Mouse (Mus musculus) testis, postnatal 14 days (tissue): ENCODE measurements around the gene Pdap1.
"Not testable (repeated sequence)": the region's sequence is repeated elsewhere in the genome, so short reads cannot be mapped to it uniquely, and the experiment has no call there.

Source experiments
- DNase-seq: peaks from one replicate; pipeline ENCODE4 v3.0.0; 2021; ENCODE audit warnings: low spot score

The Pdap1 gene

DNA sequence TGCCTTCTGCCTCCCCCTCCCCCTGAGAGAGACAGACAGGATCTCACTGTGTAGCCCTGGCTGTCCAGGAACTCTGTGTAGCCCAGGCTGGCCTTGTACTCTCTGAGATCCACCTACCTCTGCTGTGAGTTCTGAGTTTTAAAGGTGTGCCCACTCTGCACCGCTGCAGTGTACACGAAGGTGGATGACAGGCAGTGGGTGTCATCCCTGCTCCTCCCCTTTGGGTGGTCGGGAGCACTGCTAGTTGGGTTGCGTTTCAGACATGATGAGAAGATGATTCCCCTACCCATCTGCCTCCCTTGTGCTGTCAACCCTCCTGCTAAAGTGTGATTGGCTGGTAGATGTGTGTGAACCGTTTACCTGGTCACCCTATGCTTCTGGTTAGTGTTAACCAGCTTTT is 21.6 kb downstream of the Pdap1 start:
- no peak for DNase-seq

DNA sequence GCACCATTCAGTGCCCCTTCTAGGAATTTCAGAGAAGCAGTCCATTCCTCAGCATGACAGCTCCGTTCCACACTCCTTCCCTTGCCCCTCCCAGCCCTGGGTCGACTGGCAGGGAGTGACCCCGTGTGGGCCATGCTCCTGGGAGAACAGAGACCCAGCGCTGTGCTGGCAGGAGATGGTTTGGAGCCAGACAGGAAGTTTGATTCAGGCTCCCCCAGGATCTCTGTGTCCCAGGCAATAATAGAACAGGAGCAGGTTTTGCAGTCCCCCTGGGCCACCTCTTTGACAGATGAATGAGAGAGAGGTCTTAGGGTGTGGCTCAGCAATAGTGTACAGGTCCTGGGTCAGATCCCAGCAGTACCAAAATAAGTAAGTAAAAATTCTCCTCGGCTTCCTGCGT is 22.0 kb downstream of the Pdap1 start:
- DNase-seq, result no peak

DNA sequence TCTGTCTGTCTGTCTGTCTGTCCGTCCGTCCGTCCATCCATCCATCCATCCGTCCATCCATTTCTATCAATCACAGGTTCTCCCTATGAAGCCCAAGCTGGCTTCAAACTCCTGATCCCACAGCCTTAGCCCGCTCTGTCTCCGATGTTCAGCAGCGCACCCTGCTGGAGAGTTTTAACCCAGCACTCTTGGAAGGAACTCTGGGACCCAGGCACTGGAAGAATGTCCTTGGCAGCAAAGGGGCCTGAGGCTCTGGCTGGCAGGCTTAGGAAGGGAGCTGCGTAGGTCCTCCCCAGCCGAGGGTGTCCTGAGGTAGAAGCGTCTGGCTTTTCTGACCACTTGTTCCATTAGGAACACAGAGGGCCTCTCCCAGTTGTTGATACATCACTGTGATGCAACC is 23.1 kb downstream of the Pdap1 start:
- peak; percentile 69 for DNase-seq

DNA sequence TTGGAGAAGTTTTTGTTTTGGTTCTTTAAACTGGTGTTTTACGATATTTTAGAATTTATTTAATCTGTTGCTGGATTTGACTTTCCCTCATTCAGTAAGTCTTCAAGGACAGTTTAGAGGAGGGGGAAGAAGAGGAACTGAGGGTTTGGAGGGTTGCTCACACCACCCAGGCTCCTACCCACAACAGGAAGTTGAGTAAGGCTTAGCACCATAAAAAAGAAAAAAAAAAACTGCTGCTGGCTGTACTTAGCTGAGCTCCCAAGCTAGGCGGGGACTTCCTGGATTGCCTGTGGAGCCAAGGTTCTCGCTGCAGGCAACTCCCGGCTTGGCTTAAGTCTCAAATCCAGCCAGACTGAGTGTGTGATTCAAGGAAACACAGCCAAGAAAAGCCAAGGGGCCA is 23.7 kb downstream of the Pdap1 start:
- peak; percentile 64 for DNase-seq

DNA sequence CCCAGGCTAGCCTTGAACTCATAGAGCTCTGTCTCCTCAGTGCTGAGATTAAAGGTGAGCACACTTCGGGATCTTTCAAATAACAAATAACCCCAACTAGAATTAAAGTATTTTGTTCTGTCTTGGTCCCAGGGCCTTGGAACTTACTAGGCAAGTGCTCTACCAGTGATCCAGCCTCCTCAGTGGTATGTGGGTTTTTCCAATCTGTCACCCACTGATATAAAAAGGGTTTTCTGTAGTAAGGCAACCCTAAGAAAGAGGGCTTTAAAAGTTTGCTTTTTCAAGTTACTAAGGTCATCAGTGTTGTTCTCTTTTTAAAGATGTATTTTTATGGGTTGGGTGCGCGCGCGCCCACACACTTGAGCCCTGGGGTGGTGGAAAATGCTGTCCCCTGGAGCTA is 24.3 kb downstream of the Pdap1 start:
- DNase-seq, result no peak

DNA sequence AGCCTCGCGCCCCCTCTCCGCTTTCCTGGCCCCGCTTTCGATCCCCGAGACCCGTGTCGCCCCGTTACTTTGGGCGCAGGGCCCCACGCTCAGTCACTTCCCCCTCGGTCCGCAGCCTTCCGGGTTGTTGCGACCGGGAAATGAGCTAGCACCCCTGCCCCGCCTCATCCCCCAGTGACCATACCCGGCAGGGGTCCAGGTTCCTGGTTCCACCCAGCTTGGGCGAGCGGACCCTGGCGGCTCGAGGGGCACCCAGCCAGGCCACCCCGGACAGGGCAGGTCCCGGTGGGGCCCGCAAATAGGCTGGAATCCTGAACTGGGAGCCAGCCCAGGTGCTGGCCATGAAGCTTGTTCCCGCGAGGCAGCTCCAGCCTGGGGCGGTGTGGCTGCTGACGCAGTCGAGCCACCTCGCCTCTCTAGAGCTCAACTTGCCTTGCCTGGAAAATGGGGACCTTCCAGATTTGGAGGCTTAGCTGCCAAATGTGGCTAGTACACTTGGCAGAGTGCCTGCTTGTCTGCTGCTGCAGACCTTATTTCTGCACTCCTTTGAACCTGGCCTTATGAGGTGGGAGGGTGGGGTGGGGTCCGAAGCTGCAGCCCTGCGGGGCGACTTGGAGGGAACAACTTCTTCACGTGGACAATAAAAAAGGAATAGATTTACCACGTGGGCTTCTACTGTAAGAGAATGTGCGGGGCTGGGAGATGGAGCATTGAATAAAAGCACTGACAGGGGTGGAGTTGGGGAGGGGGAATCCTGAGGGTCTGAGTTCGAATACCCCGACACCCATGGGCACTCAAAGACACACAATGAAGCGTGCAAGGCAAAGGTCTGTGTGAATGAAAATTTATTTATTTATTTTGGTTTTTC is 25.2 kb downstream of the Pdap1 start:
- peak; percentile 61 for DNase-seq

DNA sequence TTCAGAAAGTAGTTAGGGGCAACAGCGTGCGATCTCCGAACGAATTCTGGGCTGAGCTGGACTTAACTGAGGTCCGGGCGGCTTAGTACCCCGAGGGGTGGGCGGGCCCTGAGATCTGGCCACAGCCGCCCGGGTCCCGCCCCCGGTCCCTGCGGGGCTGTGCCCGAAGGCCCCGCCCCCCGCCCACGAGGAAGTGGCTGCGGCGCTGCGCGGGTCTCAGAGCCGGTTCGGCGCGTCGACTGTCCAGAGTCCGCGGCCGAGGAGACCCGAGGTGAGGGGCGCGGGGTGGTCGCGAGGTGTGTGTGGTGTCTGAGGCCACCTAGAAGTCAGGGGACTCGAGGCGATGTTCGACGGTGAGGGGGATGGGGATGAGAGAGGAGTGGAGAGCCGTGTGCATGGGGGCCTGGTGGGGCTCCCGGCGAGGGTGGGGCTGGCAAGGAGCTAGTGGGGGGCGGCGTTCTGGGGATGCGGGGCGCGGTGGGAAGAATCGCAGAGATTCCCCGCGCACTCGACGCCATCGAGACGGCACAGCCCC is 25.9 kb downstream of the Pdap1 start, which contains the start of gene Arpc1b:
Gene Arpc1b (plus strand): TSS at position 145 of the 535 bp plus-strand sequence.
- DNase-seq, result peak; percentile 76

DNA sequence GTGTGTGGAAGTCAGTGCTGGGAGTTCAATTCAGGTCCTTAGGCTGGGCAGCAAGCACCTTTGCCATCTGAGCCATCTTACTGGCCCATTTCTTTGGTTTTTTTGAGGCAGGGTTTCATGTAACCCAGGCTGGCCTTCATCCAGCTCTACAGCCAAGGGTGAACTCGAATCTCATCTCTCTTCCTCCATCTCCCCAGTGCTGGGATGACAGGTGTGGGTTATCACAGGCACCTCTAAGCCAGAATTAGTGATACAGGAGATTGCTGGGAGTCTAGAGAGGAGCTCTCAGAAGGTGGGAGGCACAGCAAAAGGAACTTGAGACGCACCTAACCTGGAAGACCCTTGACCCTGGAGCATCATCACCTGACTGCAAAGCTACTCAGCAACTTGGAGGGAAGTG is 26.6 kb downstream of the Pdap1 start:
- DNase-seq, result no peak

DNA sequence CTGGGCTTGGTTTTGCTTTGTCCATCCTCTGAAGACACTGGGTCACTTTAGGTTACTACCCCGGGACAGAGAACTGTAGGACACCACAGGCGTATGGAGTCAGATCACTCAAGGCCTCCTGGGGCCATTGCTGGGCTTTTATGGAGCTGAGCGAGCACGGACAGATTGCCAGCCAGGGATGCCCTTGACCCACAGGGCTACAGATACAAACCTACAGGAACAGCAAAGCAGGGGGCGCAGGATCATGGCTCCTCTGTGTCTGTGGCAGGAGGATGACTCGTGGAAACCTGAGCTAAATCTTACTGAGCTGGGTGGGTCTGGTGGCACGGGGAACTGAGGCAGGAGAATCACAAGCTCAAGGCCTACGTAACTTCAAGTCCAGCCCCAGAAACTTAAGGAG is 27.5 kb downstream of the Pdap1 start:
- no peak for DNase-seq

DNA sequence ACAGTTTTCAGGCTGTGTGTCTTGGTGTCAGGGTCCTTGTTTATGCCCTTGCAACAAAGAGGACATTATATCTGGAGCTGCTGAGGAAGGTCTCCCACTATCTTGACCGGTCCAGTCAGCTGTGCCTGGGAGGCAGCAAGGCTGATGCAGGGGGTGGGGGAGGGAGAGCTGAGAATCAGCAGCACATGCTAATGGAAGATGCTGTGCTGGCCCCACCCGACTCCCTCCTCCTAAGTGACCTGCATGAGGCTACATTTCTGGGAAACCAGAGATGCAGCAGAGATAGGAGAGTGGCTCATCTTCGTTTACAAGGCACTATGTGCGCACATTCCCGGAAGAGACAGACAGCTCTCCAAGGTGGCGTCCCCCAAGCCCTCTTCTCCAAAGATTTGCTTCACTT is 29.6 kb downstream of the Pdap1 start:
- DNase-seq, result no peak

DNA sequence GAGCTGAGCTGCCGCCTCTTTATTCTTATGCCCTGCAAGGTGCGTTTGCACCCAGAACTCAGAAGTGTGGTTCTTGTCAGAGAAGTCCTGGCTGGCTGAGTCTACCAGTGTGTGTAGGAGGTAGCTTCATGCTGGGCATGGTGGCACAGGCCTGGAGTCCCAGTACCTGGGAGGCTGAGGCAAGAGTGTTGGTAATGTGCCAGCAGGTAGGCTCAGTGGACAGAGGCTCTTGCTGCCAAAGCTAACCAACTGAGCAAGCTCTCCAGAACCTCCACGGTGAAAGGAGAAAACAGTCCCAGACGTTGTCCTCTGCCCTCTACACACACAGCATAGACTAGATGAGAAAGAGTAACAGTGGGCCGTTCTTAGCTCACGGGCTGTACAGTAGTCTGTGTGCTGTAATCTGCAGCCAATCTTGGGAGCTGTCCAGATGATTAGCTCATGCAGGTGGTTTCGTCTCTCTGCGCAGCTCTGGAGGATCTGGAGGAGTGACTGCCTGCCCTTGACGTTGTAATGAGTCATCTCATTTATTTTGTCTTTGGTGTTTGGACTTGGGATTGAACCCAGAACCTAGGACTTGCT is 34.3 kb downstream of the Pdap1 start:
- peak; percentile 60 for DNase-seq

DNA sequence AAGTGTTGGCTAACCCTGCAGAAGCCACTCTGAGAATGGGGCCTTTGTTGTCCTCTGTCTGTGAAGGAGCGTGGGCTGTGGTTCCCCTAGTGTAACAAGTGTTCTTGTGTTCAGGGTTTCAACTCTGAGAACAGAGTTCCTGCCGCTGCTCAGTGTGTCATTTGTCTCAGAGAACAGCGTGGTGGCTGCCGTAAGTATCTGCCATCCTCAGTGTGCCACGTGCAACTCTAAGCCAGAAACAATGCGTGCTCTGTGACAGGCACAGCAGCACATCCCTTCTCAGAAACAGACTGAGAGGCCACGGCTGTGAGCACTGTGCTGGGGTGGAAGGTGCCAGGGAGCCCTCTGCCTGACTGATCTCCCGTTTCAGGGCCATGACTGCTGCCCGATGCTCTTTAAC is 35.7 kb downstream of the Pdap1 start:
- peak; percentile 75 for DNase-seq

DNA sequence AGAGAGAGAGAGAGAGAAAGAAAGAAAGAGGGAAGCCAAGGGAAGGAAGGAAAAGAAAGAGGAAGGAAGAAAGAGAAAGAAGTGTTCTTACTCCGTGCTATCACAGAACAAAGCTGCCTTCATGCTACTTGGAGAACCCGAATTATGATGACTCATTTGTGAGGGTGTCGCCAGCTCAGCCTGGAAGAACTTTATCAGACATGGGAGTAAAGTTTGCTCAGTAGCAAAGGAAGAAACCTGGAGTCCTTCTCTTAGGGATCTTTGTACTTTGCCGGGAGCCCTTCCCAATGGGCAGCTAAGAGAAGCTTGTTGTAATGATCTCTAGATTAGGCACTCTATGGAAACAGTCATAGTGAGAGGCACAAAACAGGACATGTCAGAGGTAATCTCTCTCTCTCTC is 37.3 kb downstream of the Pdap1 start:
- peak; percentile 53 for DNase-seq

DNA sequence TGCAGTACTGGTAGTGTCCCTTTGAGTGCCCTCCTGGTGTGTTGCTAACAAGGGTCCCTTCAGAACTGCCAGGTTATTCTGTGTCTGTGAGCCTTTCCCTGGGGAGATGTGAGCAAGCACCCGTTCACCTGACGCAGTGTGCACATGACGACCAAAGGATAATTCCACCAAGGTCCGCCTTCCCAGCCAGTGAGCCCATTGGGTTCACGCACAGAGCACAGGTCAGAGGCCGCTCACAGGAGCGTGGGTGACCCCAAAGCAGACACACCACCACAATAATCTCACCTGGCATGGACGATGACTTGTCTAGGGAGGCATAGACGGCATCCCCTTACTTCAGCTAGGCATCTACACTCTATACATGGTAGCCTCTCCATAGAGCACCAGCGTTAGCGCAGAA is 38.6 kb downstream of the Pdap1 start:
- DNase-seq, result not testable (repeated sequence)

DNA sequence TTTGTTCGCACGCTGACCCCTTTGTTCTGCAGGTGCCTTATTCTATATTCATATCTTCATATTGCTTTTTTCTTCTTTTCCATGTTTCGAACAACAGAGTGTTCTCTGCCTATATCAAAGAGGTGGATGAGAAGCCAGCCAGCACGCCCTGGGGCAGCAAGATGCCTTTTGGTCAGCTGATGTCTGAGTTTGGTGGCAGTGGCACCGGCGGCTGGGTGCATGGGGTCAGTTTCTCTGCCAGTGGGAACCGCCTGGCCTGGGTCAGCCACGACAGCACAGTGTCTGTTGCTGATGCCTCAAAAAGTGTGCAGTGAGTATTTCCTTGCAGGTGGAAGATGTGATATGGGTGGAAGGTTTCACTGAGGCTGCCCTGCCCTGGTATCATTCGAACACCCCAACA is 39.1 kb downstream of the Pdap1 start:
- DNase-seq, result no peak

DNA sequence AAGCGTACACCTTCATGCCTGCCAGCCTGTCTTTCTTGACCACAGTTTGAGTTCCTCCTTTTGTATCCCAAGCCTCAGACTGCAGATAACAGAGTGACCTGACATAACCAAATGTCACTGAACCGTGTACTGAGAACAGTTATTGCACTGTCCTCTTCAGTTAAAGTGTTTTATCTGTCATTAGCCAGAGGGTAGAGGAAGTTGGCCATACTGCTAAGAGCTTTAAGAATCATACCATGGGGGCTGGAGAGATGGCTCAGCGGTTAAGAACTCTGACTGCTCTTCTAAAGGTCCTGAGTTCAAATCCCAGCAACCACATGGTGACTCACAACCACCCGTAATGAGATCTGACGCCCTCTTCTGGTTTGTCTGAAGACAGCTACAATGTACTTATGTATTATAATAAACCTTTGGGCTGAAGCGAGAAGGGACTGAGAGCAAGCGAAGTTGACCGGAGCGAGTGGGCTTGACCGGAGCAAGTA is 41.7 kb downstream of the Pdap1 start:
- no peak for DNase-seq

DNA sequence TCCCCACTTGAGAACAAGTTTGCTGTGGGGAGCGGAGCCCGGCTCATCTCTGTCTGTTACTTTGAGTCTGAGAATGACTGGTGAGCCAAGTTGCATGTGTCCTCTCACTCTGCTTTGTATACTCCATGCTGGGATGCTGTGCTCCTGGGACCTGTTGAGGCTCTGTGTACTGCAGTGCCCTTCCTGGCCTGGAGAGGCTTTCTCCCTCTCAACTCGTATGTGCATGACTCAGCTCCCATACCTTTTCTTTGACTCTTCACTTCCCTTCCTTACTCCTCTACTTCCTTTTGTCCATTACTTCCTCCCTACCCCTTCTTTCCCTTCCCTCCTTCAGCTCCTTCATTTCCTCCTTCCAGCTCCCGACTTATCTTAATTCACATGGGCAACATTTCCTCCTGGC is 43.8 kb downstream of the Pdap1 start:
- DNase-seq, result no peak

DNA sequence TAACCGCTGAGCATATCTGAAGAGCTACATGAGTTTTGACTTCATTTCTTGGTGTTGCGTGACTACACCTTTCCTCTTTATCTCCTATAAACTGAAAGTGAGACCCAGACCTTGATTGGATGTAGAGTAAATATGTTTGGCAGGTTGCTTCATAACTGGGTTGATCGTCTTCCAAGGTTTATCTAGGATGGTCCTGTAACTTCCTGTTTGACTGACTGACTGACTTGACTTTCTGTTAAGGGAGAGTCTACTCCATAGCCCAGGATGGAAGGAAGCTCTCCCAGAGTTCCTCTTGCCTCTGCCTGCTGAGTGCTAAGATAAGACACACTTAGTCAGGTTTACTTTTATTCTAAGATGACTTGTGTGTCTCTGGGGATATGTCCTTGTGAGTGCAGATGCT is 50.2 kb downstream of the Pdap1 start:
- no peak for DNase-seq

DNA sequence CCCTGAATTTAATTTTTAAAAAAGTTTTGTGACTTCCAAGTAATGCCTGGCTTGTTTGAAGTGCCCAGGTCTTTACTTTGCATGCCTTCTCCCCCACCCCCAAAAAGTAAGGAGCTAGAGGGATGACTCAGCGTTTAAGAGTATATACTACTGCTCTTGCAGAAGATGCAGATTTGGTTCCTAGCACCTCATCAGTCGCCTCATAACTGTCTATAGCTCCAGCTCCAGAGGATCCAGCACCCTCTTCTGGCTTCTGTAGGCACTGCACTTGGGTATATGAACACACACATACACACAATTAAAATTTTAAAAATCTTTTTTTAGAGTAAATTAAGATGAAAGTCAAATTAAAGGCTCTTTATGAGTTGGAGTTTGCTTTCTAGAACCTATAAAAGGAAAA is 51.9 kb downstream of the Pdap1 start:
- DNase-seq, result no peak

DNA sequence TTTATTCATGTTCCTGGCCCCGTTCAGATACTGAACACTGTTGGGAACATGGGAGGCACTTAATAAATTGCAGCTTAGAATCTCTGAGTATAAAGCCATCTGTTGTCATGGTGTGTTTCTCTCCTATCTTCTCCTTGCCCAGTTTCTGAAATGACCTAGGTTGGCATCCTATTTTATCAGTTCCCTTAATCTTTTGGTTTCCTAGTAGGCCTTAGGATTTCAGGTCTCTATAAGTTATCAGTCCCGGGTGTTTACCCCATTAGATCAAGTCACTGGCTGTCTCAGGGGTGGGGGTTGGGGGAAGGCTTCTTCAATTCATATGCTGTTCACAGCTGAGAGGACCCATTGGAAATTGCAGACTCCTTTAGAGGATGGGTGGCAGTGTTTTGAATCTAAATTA is 55.2 kb downstream of the Pdap1 start:
- no peak for DNase-seq

DNA sequence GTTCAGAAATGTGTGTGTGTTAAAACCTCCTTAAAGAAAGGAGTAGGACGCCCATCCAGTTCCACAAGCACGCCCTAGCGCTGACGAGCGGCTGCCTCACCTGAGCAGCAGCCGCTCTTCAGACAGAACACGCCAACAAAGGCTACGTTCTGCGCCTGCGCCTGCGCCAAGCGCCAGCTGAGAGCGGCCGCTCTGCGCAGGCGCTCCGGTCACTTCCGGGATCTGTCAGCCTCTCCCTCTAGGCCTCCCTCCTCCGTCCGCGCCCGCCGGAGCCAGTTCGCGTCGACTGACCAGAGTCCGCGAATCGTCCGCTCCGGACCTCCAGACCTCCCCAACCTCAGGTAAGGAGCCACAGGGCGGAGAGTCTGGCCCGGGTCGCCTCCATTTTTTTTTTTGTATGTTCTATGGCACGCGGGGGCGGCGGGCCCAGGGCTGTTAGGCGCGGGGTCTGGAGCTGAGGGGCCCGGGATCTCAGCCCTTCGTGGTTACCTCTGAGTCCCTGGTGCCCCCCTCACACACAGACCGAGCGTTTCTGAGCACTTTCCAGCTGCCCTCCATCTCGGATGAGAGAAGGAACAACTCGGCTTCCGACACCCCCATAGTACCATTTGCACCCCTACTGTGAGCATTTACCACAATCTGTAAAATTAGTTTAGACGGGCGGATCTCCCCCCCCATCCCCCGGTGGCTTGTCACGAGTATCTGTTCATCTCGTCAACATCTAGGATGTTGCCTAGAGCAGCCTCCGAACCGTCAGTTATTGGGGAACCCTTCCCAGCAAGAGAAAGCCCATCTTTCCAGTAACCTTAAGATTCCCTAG is 56.2 kb downstream of the Pdap1 start, which contains the start of the genes Arpc1a and Kpna7:
Gene Arpc1a (plus strand): TSS at position 199 of the 820 bp plus-strand sequence.
Gene Kpna7 (minus strand): TSS at position 399 of the 820 bp plus-strand sequence.
- peak; percentile 93 for DNase-seq

DNA sequence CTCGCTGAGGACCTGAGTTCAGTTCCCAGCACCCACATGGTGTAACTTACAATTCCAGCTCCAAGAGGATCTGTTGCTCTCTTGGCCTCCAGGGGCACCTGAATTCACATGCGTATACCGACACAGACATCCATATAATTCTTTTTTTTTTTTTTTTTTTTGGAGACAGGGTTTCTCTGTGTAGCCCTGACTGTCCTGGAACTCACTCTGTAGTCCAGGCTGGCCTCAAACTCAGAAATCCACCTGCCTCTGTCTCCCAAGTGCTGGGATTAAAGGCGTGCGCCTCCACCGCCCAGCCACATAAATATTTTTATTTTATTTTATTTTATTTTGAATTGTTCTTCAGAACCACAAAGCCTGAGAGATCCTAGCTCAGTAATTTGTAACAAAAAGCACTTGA is 56.8 kb downstream of the Pdap1 start:
- DNase-seq, result not testable (repeated sequence)
